Mouse (Mus musculus) lung, embryonic 16.5 days (tissue): Measurements from ENCODE around the gene Negr1. TPM values are rescaled to one million over a fixed set of nuclear protein-coding genes. Genes with fewer than 3 reads are reported as not detected.
A peak's percentile ranks its signal among the peaks of the same experiment; 100 is the strongest.

Source experiments
- ATAC-seq: fragments of 200-750 bp; cut with Nextera tagmentation; 2 replicates; pipeline ENCODE4 v1.8.0; 2017; ENCODE audit warnings: low read depth, mild to moderate bottlenecking, moderate library complexity
- H3K27ac ChIP-seq: fragments of 300-500 bp; sonication (generic); 2 replicates; pipeline ENCODE4 v1.5.1; 2014; ENCODE audit warnings: mild to moderate bottlenecking, control low read depth, low read length
- H3K27me3 ChIP-seq: fragments of 300-500 bp; sonication (generic); 2 replicates; pipeline ENCODE4 v1.6.1; 2014; ENCODE audit warnings: low read depth, low read length, mixed read lengths; ENCODE audit not compliant: control insufficient read depth, insufficient read depth
- H3K36me3 ChIP-seq: fragments of 300-500 bp; sonication (generic); 2 replicates; pipeline ENCODE4 v1.6.1; 2014; ENCODE audit warnings: low read length; ENCODE audit not compliant: control insufficient read depth, insufficient read depth
- H3K4me1 ChIP-seq: fragments of 300-500 bp; sonication (generic); replicated peaks from 2 replicates; pipeline ENCODE4 v1.6.1; 2014; ENCODE audit warnings: low read length, mixed read lengths; ENCODE audit not compliant: control insufficient read depth, insufficient read depth
- H3K4me2 ChIP-seq: fragments of 300-500 bp; sonication (generic); 2 replicates; pipeline ENCODE4 v1.6.1; 2014; ENCODE audit warnings: low read depth, low read length, control low read depth
- H3K4me3 ChIP-seq: fragments of 300-500 bp; sonication (generic); 2 replicates; pipeline ENCODE4 v1.5.1; 2014; ENCODE audit warnings: mild to moderate bottlenecking, low read length, control low read depth
- H3K9ac ChIP-seq: fragments of 300-500 bp; sonication (generic); 2 replicates; pipeline ENCODE4 v1.6.1; 2014; ENCODE audit warnings: low read length, control low read depth
- H3K9me3 ChIP-seq: fragments of 300-500 bp; sonication (generic); 2 replicates; pipeline ENCODE4 v1.6.1; 2016; ENCODE audit warnings: low read length; ENCODE audit not compliant: control insufficient read depth
- WGBS: fragments of 180-500 bp; shearing (Covaris S2); extraction: QIAGEN DNeasy Blood & Tissue Kit; methylation state at CpG from one replicate; pipeline ENCODE4 v1.1.7; 2014; 5-methylcytosine and 5-hydroxymethylcytosine counted together
- polyA plus RNA-seq: library from polyadenylated mRNA; unstranded; fragments of >200 nt; fragmentation: Nextera tagmentation; extraction: Ambion mirVana; gene quantifications from 2 replicates; pipeline ENCODE4 v1.2.1, GENCODE M21; 2015

Negr1 gene
- polyA plus RNA-seq, 1 experiment from 2014 or later: 7.0 TPM

GRCm38 (mm10) chr3:156870239-156870921 lies 308.8 kb downstream of the Negr1 start:
- no peaks in the 10 kb centered on the region for H3K9me3 ChIP-seq
- ATAC-seq: no peak; the same call in 1 of the 2 replicates
- no peak overlapping the region for H3K4me3 ChIP-seq
- WGBS: 42% methylated on average over 3 of the region's 3 CpGs
- peaks cover 8% of the 10 kb centered on the region for H3K4me1 ChIP-seq
- H3K4me2 ChIP-seq: no peak overlapping the region
- H3K36me3 ChIP-seq: no peaks in the 10 kb centered on the region
- H3K9ac ChIP-seq: no peak overlapping the region
- H3K27ac ChIP-seq: 0 out of 2 replicates have a peak overlapping the region, but pooled peaks have one; percentile 1
- no peaks in the 10 kb centered on the region for H3K27me3 ChIP-seq

- Histone ChIP-seq H3K27ac (no peak overlapping the region), H3K9me3 (no peaks in the 10 kb centered on the region), H3K27me3 (no peaks in the 10 kb centered on the region), H3K4me2 (no peak overlapping the region), H3K4me3 (no peak overlapping the region), H3K9ac (no peak overlapping the region), H3K4me1 (peaks cover 8% of the 10 kb centered on the region), H3K36me3 (no peaks in the 10 kb centered on the region)
- WGBS: 20% methylated on average over 2 of the region's 2 CpGs
- no peak; the same call in 1 of the 2 replicates for ATAC-seq
Observed at GRCm38 (mm10) chr3:156870922-156871257, 309.3 kb downstream of the Negr1 start.

DNA sequence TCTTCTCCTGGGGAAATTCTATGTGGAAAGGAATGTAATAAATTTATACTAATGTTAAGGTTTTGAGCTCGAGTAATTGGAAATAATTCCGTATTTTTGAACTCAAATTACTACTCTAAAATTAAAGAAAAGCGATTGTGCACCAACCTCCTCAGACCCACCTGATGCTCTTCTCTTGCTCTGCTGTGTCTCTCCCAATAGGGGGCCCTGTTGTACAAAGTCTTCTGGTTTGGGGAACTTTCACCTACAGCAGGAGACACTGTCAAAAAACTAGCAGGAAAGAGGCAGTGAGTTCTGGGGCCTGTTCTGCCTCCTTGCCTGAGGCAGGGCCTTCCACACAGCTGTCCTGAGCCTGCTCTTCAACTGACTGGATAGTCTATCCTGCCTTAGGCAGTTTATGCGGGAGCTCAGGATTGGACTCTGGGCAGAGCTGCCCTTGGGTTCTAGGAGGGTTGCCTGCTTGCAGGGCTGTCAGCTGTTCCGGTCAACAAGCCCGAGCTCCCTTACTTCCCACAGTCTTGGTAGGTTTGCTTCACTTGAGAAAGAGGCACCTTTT lies 310.1 kb downstream of the Negr1 start:
- peaks cover 8% of the 10 kb centered on the region for H3K4me1 ChIP-seq
- no peaks in the 10 kb centered on the region for H3K9me3 ChIP-seq
- H3K9ac ChIP-seq: no peak overlapping the region
- no peak overlapping the region for H3K4me2 ChIP-seq
- ATAC-seq: no peak
- H3K27me3 ChIP-seq: no peaks in the 10 kb centered on the region
- H3K27ac ChIP-seq: no peak overlapping the region
- H3K36me3 ChIP-seq: no peaks in the 10 kb centered on the region
- no peak overlapping the region for H3K4me3 ChIP-seq
- WGBS: 80% methylated on average over 6 of the region's 6 CpGs

DNA sequence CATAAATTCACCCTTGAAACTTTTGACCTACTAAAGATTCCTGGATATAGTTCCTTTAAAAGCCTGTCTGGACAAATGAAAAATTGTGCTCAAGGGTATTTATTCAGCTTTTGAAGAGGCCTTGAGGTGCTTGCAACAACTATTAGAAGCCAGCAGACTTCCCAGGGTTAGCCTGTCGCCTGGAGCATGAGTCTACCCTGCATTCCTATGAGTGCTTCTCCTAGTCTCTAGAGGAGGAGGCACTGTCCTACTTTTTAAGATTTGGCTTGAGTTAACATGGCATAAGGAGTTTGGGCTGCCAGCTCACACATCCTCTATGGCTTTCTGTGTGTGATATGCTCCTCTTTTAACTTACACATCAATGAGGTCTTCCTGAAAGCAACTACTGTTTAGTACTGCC lies 315.0 kb downstream of the Negr1 start:
- Histone ChIP-seq H3K36me3 (no peaks in the 10 kb centered on the region), H3K4me3 (no peak overlapping the region), H3K27ac (no peak overlapping the region), H3K4me2 (no peak overlapping the region), H3K27me3 (no peaks in the 10 kb centered on the region), H3K9me3 (no peaks in the 10 kb centered on the region), H3K4me1 (no peaks in the 10 kb centered on the region), H3K9ac (no peak overlapping the region)
- 24% methylated on average over 1 of the region's 1 CpGs for WGBS
- peak; percentile 71 for ATAC-seq

DNA sequence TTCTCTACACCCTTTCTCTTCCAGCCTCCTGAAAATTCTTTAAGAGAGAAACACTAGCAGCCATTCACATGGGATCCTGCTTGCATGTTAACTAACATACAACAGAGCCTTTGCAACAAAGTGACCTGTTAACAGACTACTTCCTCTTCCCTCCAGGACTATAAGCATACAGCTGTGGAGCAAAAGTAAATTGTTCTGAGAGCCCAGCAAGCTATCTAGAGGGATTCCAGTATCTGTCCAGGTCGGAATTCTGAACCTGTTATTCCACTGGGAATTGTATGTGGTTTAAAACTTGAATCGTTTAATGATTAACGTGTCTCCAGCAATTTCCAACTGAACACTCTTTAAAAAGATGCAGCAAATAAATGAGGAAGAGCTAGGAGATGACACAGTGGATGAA lies 320.5 kb downstream of the Negr1 start:
- Histone ChIP-seq H3K36me3 (no peaks in the 10 kb centered on the region), H3K9ac (no peak overlapping the region), H3K27ac (no peak overlapping the region), H3K27me3 (no peaks in the 10 kb centered on the region), H3K9me3 (no peaks in the 10 kb centered on the region), H3K4me2 (no peak overlapping the region), H3K4me1 (no peaks in the 10 kb centered on the region), H3K4me3 (no peak overlapping the region)
- WGBS: 63% methylated on average over 3 of the region's 3 CpGs
- ATAC-seq: no peak

GRCm38 (mm10) chr3:156883873-156884272 lies 322.3 kb downstream of the Negr1 start:
- ATAC-seq: no peak
- no peak overlapping the region for H3K4me2 ChIP-seq
- H3K4me3 ChIP-seq: no peak overlapping the region
- no peaks in the 10 kb centered on the region for H3K36me3 ChIP-seq
- 81% methylated on average over 1 of the region's 1 CpGs for WGBS
- no peak overlapping the region for H3K9ac ChIP-seq
- H3K9me3 ChIP-seq: no peaks in the 10 kb centered on the region
- H3K4me1 ChIP-seq: no peaks in the 10 kb centered on the region
- H3K27ac ChIP-seq: no peak overlapping the region
- H3K27me3 ChIP-seq: no peaks in the 10 kb centered on the region

GRCm38 (mm10) chr3:156885689-156886088 lies 324.1 kb downstream of the Negr1 start:
- H3K4me3 ChIP-seq: no peak overlapping the region
- no peaks in the 10 kb centered on the region for H3K9me3 ChIP-seq
- no peaks in the 10 kb centered on the region for H3K27me3 ChIP-seq
- WGBS: 91% methylated on average over 1 of the region's 1 CpGs
- no peak for ATAC-seq
- H3K4me2 ChIP-seq: no peak overlapping the region
- no peaks in the 10 kb centered on the region for H3K36me3 ChIP-seq
- H3K9ac ChIP-seq: no peak overlapping the region
- no peak overlapping the region for H3K27ac ChIP-seq
- H3K4me1 ChIP-seq: no peaks in the 10 kb centered on the region

DNA sequence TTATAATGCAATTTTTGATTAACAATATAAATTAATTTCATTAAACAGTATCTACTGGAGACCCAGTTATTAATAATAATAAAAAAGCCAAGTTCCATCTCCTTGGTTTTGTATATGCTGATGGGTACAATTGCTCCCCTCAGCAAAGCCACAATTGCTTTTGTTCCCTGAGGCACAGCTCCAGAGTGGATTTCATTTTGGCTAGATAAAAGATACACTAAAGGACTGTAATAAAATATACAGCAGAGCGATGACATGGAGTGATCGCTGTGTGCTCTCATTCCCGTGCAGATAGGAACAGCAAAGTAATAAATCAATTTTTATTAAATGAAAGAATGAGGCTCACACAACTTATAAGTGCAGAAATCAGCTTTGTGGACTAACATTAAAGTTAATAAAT lies 325.3 kb downstream of the Negr1 start:
- H3K36me3 ChIP-seq: no peaks in the 10 kb centered on the region
- H3K4me2 ChIP-seq: no peak overlapping the region
- no peak overlapping the region for H3K9ac ChIP-seq
- no peak for ATAC-seq
- H3K27ac ChIP-seq: no peak overlapping the region
- no peaks in the 10 kb centered on the region for H3K4me1 ChIP-seq
- H3K27me3 ChIP-seq: no peaks in the 10 kb centered on the region
- H3K4me3 ChIP-seq: no peak overlapping the region
- 78% methylated on average over 3 of the region's 3 CpGs for WGBS
- H3K9me3 ChIP-seq: no peaks in the 10 kb centered on the region

DNA sequence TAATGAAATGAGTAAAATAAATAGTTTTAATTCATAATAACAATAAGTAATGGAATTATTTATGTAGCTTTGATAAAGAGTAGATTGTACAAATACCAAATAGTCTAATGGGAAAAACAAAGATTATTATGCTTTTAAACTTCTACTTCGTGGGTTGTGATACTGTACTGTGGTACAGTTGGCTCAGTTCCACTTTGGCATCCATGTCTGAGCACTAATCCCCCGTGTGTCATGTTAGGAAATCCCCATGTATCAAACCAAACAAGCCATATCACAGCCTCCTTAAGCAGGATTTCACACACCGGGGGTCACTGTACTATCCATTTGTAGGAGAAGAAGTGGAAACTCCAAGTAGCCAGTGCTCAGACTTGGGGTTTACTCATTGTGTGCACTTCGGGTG lies 329.4 kb downstream of the Negr1 start:
- ATAC-seq: no peak
- no peak overlapping the region for H3K4me3 ChIP-seq
- H3K9ac ChIP-seq: no peak overlapping the region
- H3K4me1 ChIP-seq: no peaks in the 10 kb centered on the region
- 61% methylated on average over 4 of the region's 4 CpGs for WGBS
- H3K36me3 ChIP-seq: no peaks in the 10 kb centered on the region
- no peaks in the 10 kb centered on the region for H3K27me3 ChIP-seq
- H3K27ac ChIP-seq: no peak overlapping the region
- H3K4me2 ChIP-seq: no peak overlapping the region
- H3K9me3 ChIP-seq: no peaks in the 10 kb centered on the region
